Mouse (Mus musculus): ENCODE data around the gene Foxo3.

Foxo3 gene

GRCm38 (mm10) chr10:42276507-42277345 is at the start of gene Foxo3:
Gene Foxo3, minus strand, starts transcription at chr10:42276755.
- DNase-seq: peak; percentile 89 to 90

- no peak for DNase-seq
Observed at GRCm38 (mm10) chr10:42325305-42325704, 48.8 kb upstream of the Foxo3 start.

- DNase-seq: no peak
Observed at GRCm38 (mm10) chr10:42323978-42324377, 47.4 kb upstream of the Foxo3 start.

- no peak for DNase-seq
Observed at GRCm38 (mm10) chr10:42313222-42313786, 36.7 kb upstream of the Foxo3 start.

- no peak for DNase-seq
Observed at GRCm38 (mm10) chr10:42312557-42312956, 36.0 kb upstream of the Foxo3 start.

GRCm38 (mm10) chr10:42308687-42308987 is 32.1 kb upstream of the Foxo3 start:
- peak in 1 of 2 experiments; percentile 20 for DNase-seq

- DNase-seq: peak; percentile 72 to 81
Observed at GRCm38 (mm10) chr10:42307980-42308686, 31.6 kb upstream of the Foxo3 start.

- no peak for DNase-seq
Observed at GRCm38 (mm10) chr10:42306422-42306821, 29.9 kb upstream of the Foxo3 start.

GRCm38 (mm10) chr10:42300805-42301204 is 24.2 kb upstream of the Foxo3 start:
- no peak for DNase-seq

- DNase-seq: no peak
Observed at GRCm38 (mm10) chr10:42299967-42300366, 23.4 kb upstream of the Foxo3 start.

GRCm38 (mm10) chr10:42299426-42299825 is 22.9 kb upstream of the Foxo3 start:
- DNase-seq: no peak

GRCm38 (mm10) chr10:42297954-42298353 is 21.4 kb upstream of the Foxo3 start:
- DNase-seq: no peak

- no peak for DNase-seq
Observed at GRCm38 (mm10) chr10:42297109-42297508, 20.6 kb upstream of the Foxo3 start.

GRCm38 (mm10) chr10:42296559-42296958 is 20.0 kb upstream of the Foxo3 start:
- no peak for DNase-seq

GRCm38 (mm10) chr10:42295028-42295427 is 18.5 kb upstream of the Foxo3 start:
- DNase-seq: peak; percentile 20 to 31

GRCm38 (mm10) chr10:42294392-42294791 is 17.8 kb upstream of the Foxo3 start:
- no peak for DNase-seq

- DNase-seq: no peak
Observed at GRCm38 (mm10) chr10:42293877-42294276, 17.3 kb upstream of the Foxo3 start.

- DNase-seq: peak; percentile 49 to 57
Observed at GRCm38 (mm10) chr10:42291360-42291759, 14.8 kb upstream of the Foxo3 start.

- no peak for DNase-seq
Observed at GRCm38 (mm10) chr10:42287666-42288065, 11.1 kb upstream of the Foxo3 start.

- DNase-seq: no peak
Observed at GRCm38 (mm10) chr10:42278307-42278850, 1.8 kb upstream of the Foxo3 start.

GRCm38 (mm10) chr10:42277476-42278306 is 1.1 kb upstream of the Foxo3 start:
- peak; percentile 96 to 98 for DNase-seq

- peak in 1 of 2 experiments; percentile 44 for DNase-seq
Observed at GRCm38 (mm10) chr10:42275871-42276501, 569 bp downstream of the Foxo3 start.

All from cerebellum, postnatal 36 days (tissue).